Mouse (Mus musculus): ENCODE data around the gene Gm10563. TPM values are rescaled to one million over a fixed set of nuclear protein-coding genes. Genes with fewer than 3 reads are reported as not detected.

The Gm10563 gene
- polyA plus RNA-seq, 1 experiment from 2014 or later: not detected

GRCm38 (mm10) chr4:155568632-155569370, 76.4 kb downstream of the Gm10563 start:
- Histone ChIP-seq H3K36me3 (no peaks in the 10 kb centered on the region), H3K4me3 (no peak overlapping the region), H3K27ac (no peak overlapping the region), H3K9me3 (no peaks in the 10 kb centered on the region), H3K9ac (no peak overlapping the region; the same call in 1 of the 2 replicates), H3K4me1 (peaks cover 27% of the 10 kb centered on the region), H3K27me3 (no peaks in the 10 kb centered on the region), H3K4me2 (replicated peaks) (no peak overlapping the region)
- WGBS: 89% methylated on average over 7 of the region's 7 CpGs
- no peak for ATAC-seq (ENCODE audit: low FRiP score, low read depth)

DNA sequence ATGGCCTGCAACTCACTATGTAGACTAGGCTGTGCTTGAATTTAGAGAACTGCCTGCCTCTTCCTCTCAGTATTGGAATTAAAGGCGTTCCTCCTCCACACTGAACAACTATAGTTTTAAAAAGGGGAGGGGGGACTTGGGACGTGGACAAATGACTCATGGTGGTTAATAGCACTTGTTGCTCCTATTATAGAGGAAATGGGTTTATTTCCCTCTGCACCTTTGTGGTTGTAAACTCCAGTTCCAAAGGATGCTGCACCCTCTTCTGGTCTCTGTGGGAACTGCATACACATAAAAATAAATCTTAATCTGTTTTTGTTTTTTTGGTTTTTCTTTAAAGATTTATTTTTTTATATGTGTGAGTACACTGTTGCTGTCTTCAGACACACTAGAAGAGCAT, 77.0 kb downstream of the Gm10563 start:
- Histone ChIP-seq H3K4me3 (no peak overlapping the region), H3K9ac (no peak overlapping the region), H3K4me2 (replicated peaks) (no peak overlapping the region), H3K9me3 (no peaks in the 10 kb centered on the region), H3K4me1 (peaks cover 27% of the 10 kb centered on the region), H3K27me3 (no peaks in the 10 kb centered on the region), H3K27ac (no peak overlapping the region), H3K36me3 (no peaks in the 10 kb centered on the region)
- 13% methylated on average over 2 of the region's 2 CpGs for WGBS
- ATAC-seq (ENCODE audit: low FRiP score, low read depth): no peak

- H3K9ac ChIP-seq: 0 out of 2 replicates have a peak overlapping the region, but pooled peaks have one; percentile 25
- WGBS: 61% methylated on average over 8 of the region's 8 CpGs
- H3K4me3 ChIP-seq: no peak overlapping the region
- H3K9me3 ChIP-seq: no peaks in the 10 kb centered on the region
- peaks cover 39% of the 10 kb centered on the region for H3K4me1 ChIP-seq
- no peak for ATAC-seq (ENCODE audit: low FRiP score, low read depth)
- no peaks in the 10 kb centered on the region for H3K27me3 ChIP-seq
- no peak overlapping the region for H3K4me2 ChIP-seq (replicated peaks)
- no peaks in the 10 kb centered on the region for H3K36me3 ChIP-seq
- no peak overlapping the region for H3K27ac ChIP-seq
These were observed 78.7 kb downstream of the Gm10563 start for GRCm38 (mm10) chr4:155566555-155566954.

Other genes with a start within 250 kb of the Gm10563 start
- 0.15 and 0.29 TPM in 2 replicates for gene Gabrd, start 247.3 kb downstream of the Gm10563 start, polyA plus RNA-seq (2015; fragmentation: Nextera tagmentation; extraction: Ambion mirVana)
- gene Cfap74, start 236.2 kb downstream of the Gm10563 start, polyA plus RNA-seq (2015; fragmentation: Nextera tagmentation; extraction: Ambion mirVana): 5.6 and 6.1 TPM in 2 replicates
- gene Tmem52, start 176.3 kb downstream of the Gm10563 start, polyA plus RNA-seq (2015; fragmentation: Nextera tagmentation; extraction: Ambion mirVana): not detected in 2 replicates
- gene Gnb1, start 154.0 kb downstream of the Gm10563 start, polyA plus RNA-seq (2015; fragmentation: Nextera tagmentation; extraction: Ambion mirVana): 506 and 533 TPM in 2 replicates
- gene Nadk, start 83.0 kb downstream of the Gm10563 start, polyA plus RNA-seq (2015; fragmentation: Nextera tagmentation; extraction: Ambion mirVana): 88.4 and 96.1 TPM in 2 replicates
- gene Slc35e2, start 44.0 kb downstream of the Gm10563 start, polyA plus RNA-seq (2015; fragmentation: Nextera tagmentation; extraction: Ambion mirVana): 8.5 and 10.1 TPM in 2 replicates
- gene Cdk11b, start 20.6 kb downstream of the Gm10563 start, polyA plus RNA-seq (2015; fragmentation: Nextera tagmentation; extraction: Ambion mirVana): 70.3 and 71.2 TPM in 2 replicates
- gene Mmp23, start 8.0 kb upstream of the Gm10563 start, polyA plus RNA-seq (2015; fragmentation: Nextera tagmentation; extraction: Ambion mirVana): 17.1 and 19.1 TPM in 2 replicates
- 30.5 and 34.3 TPM in 2 replicates for gene Mib2, start 23.8 kb upstream of the Gm10563 start, polyA plus RNA-seq (2015; fragmentation: Nextera tagmentation; extraction: Ambion mirVana)
- gene Fndc10, start 48.9 kb upstream of the Gm10563 start, polyA plus RNA-seq (2015; fragmentation: Nextera tagmentation; extraction: Ambion mirVana): 8.4 and 10.2 TPM in 2 replicates
- 141 and 150 TPM in 2 replicates for gene Ssu72, start 59.4 kb upstream of the Gm10563 start, polyA plus RNA-seq (2015; fragmentation: Nextera tagmentation; extraction: Ambion mirVana)
- gene Tmem240, start 89.4 kb upstream of the Gm10563 start, polyA plus RNA-seq (2015; fragmentation: Nextera tagmentation; extraction: Ambion mirVana): 1.0 and 1.1 TPM in 2 replicates
- gene Atad3a, start 115.7 kb upstream of the Gm10563 start, polyA plus RNA-seq (2015; fragmentation: Nextera tagmentation; extraction: Ambion mirVana): 94.4 and 100 TPM in 2 replicates
- gene Vwa1, start 129.3 kb upstream of the Gm10563 start, polyA plus RNA-seq (2015; fragmentation: Nextera tagmentation; extraction: Ambion mirVana): 11.1 and 11.6 TPM in 2 replicates
- 0.64 and 0.81 TPM in 2 replicates for gene Tmem88b, start 140.5 kb upstream of the Gm10563 start, polyA plus RNA-seq (2015; fragmentation: Nextera tagmentation; extraction: Ambion mirVana)
- not detected in 2 replicates for gene Ankrd65, start 145.0 kb upstream of the Gm10563 start, polyA plus RNA-seq (2015; fragmentation: Nextera tagmentation; extraction: Ambion mirVana)
- gene Mrpl20, start 157.5 kb upstream of the Gm10563 start, polyA plus RNA-seq (2015; fragmentation: Nextera tagmentation; extraction: Ambion mirVana): 213 and 220 TPM in 2 replicates
- 211 and 231 TPM in 2 replicates for gene Ccnl2, start 167.1 kb upstream of the Gm10563 start, polyA plus RNA-seq (2015; fragmentation: Nextera tagmentation; extraction: Ambion mirVana)
- gene Aurkaip1, start 185.9 kb upstream of the Gm10563 start, polyA plus RNA-seq (2015; fragmentation: Nextera tagmentation; extraction: Ambion mirVana): 140 and 144 TPM in 2 replicates
- 76.6 and 92.7 TPM in 2 replicates for gene Mxra8, start 194.3 kb upstream of the Gm10563 start, polyA plus RNA-seq (2015; fragmentation: Nextera tagmentation; extraction: Ambion mirVana)
- gene Dvl1, start 202.0 kb upstream of the Gm10563 start, polyA plus RNA-seq (2015; fragmentation: Nextera tagmentation; extraction: Ambion mirVana): 4.3 and 5.7 TPM in 2 replicates
- 0.25 and 0.33 TPM in 2 replicates for gene Tas1r3, start 218.0 kb upstream of the Gm10563 start, polyA plus RNA-seq (2015; fragmentation: Nextera tagmentation; extraction: Ambion mirVana)
- gene Cptp, start 224.0 kb upstream of the Gm10563 start, polyA plus RNA-seq (2015; fragmentation: Nextera tagmentation; extraction: Ambion mirVana): 13.6 and 13.8 TPM in 2 replicates
- gene Ints11, start 224.1 kb upstream of the Gm10563 start, polyA plus RNA-seq (2015; fragmentation: Nextera tagmentation; extraction: Ambion mirVana): 71.2 and 74.8 TPM in 2 replicates
- 51.8 and 55.9 TPM in 2 replicates for gene Pusl1, start 246.4 kb upstream of the Gm10563 start, polyA plus RNA-seq (2015; fragmentation: Nextera tagmentation; extraction: Ambion mirVana)
- 18.2 and 19.4 TPM in 2 replicates for gene Acap3, start 246.4 kb upstream of the Gm10563 start, polyA plus RNA-seq (2015; fragmentation: Nextera tagmentation; extraction: Ambion mirVana)